Mouse (Mus musculus): ENCODE results near the gene Pacrg. TPM values are rescaled to one million over a fixed set of nuclear protein-coding genes. Genes with fewer than 3 reads are reported as not detected.

The Pacrg gene
- total RNA-seq (2017), result not detected in 2 replicates

DNA sequence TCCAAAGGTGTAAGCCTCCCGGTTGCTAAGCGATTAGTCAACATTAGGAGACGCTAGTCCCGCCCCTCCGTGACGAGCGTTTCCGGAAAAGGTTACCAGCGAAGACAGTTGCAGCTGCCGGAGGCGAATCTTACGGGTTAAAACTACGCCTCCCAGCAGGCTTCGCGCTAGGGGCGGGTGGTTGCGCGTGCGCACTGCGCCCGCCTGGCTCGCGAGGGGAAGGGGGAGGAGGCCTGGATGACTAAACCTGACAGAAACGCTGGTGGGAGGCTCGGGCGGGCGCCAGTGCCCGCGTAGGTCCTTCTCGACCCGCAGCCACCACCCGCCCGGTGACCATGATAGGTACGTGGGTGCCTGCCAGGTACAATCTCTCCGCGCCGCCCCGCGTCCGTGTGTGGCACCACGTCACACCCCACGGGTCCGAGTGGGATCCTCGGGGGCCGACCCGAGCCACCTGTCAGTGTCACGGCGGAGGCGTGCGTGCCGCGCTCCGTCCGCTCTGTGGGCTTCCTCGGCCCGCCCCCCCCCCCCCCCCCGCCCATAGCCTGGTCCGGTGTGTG, at the start of gene Pacrg, which contains the start of gene Prkn:
Gene Pacrg (minus strand): TSS at position 164 of the 560 bp plus-strand sequence.
Gene Prkn (plus strand): TSS at position 237 of the 560 bp plus-strand sequence.
- peak; percentile 94 for ATAC-seq (replicated peaks; ENCODE audit: low read depth, poor library complexity, severe bottlenecking)

DNA sequence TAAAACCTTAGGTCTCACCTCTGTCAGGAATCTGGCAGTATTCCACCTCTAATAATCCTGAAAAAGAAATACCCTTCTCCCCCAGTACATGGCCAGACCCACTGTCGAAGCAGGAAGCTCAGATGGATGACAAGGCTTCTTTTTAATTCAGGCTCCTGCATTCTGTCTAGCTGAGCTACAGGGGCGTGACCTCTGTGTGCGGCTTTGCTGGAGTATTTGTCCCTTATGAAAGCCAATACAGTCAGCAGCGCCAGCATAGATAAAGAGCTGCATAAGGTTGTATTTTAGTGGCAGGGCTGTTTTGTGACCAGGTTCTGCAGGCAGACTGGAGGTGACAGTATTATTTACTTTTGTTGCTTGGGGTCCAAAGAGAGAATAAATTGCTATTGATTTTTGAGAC, 47.8 kb upstream of the Pacrg start:
- no peak for ATAC-seq (replicated peaks; ENCODE audit: low read depth, poor library complexity, severe bottlenecking)

DNA sequence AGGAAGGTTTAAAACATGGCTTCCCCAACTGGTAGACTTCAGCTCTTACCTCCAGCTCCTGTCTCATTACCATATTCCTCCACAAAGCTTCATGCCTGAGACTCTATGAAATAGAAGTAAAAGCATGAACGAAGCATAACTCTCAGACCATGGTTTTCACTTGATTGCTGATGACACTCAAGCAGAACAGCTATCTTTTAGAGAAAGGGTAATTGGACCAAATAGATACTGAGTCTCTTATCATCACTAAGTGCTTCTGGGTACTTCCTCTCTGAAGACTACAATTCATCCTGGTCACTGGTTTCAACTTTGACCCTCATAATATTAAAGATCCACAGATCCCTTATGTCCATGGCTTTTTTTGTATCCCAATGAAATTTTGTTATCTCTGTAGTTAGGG, 42.1 kb upstream of the Pacrg start:
- ATAC-seq (replicated peaks; ENCODE audit: low read depth, poor library complexity, severe bottlenecking), result no peak

DNA sequence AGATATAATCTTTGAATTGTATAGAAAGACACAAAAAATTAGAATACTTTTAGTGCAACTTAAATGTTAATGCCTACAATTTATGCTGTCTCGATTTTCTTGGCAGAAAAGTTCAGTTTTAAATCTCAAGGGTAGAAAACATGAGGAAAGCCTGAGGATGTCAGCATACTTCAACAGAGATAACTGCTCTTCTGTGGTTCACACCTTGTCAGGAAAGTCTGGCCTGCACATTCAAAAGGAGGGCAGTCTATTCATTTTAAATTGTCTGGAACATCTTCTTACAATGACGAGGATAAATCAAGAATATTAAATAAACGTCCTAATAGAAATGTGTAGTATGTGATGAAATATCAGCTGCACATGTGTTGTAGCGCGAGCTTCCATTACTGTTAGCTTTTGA, 38.9 kb upstream of the Pacrg start:
- ATAC-seq (replicated peaks; ENCODE audit: low read depth, poor library complexity, severe bottlenecking), result no peak

DNA sequence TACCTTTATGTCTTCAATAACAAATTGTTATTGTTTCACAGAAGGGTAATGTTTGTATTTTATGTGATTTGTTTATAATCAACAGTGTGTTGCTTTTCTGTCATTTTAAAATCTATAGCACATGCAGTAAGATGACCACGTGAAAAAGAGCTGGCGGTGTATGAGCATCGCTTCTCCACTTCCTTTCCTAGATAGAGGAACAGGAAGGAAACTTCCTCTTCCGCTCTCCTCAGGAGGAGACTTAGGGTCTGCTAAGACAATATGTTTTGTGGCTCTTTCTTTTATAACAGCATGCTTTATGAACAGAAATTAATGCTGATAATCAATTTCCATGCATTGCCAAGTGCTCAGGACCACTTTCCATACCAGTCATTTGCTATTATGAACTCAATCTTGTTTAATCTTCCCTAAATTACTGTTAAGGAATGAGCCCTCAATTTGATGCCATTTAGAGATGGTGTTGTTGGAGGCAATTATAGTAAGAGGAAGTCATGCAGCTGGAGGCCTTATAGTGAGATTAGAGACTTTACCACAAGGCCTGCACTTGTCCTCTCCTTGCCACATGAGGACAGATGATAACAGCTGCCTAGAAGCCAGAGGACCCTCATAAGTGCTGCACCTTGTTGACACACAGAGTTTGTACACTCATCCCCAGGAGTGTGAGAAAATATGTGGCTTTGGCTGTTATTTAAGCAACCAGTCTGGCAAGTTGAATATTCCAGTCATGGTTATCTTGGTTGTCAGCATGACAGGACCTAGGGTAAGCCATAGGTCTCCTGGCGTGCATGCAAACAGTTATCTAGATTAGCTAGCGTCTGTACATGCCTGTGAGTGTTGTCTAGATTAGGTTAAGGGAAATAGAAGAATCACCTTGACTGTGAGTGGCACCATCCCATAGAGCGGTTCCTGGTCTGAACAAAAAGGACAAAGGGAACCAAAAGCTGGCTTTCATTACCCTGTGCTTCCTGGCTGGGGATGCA, 34.4 kb upstream of the Pacrg start:
- peak; percentile 99 for ATAC-seq (replicated peaks; ENCODE audit: low read depth, poor library complexity, severe bottlenecking)

DNA sequence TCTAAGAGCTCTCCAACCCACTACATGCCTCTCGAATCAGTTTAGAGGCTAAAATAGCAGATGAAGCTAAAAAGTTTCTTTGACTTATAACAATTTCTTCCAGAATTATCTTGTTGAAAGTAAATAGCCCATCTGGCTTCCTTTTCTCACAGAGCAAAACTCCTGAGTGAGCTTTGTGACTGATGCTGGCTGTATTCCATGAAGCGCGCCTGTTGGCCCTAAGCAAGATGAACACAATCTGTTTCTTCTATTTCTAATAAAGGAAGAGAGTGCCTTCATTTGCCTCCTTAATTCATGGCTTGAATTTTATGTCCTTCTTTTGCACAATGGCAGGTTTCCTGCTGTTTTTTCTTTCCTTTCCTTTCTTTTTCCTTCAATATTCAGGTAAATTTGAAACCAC, 14.1 kb upstream of the Pacrg start:
- no peak for ATAC-seq (replicated peaks; ENCODE audit: low read depth, poor library complexity, severe bottlenecking)

DNA sequence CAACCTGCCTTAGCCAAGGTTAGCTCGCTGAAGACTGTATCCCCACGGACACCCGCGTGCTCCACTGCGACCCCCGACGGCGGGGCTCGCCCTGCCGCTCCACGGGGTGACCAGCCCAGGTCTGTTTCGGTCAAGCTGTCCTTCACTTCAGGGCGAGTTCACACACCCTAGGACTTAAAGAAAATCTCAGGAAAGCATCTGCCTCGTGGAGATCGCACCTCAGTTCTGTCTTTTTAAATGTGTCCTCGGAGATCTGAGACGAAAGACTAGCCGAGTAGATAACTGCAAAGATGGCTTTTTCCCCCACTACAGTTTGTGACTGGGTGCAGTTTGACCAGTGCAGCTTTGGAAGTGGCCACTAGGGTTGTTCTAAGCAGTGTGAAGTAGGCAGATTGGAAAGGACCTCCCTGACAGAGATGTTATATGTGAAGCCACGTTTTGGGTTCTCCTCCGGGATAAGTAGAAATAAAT, 655 bp upstream of the Pacrg start:
- peak; percentile 59 for ATAC-seq (replicated peaks; ENCODE audit: low read depth, poor library complexity, severe bottlenecking)

DNA sequence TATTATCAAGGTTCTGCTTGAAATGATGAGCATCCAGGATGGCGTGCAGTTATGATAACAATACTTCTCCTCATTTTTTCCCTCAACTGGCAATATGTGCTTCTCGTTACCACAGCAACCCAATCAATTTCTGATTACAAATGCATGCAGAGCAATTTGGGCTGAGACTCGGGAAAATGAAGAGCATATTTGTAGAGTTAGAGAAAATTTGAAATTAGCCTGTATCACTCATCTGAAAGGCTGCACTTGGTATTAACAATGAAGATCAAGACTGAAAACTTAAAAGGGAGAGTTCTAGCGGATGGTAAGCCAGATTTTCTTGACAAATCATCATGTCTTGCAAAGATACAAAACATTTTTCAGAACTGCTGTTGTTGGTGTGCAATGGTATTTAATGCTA, 21.1 kb downstream of the Pacrg start:
- ATAC-seq (replicated peaks; ENCODE audit: low read depth, poor library complexity, severe bottlenecking), result no peak

DNA sequence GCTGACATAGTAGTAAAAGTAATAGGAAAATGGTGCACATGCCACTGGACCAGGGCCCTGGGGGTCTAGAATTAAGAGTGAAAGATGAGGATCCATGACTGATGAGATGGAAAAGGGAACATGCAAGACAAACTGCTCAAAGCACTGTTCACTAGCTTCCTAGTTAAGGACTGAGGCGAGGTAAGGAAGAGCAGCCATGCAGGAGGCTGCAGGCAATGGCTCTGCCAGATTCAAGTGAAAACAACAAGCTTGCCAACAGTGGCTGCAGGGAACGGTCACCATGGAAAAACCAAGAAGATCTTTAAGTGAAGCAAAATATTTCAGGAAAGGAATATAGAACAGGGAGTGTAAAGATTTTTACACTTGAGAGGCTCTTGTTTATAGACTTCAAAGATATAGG, 31.5 kb downstream of the Pacrg start:
- no peak for ATAC-seq (replicated peaks; ENCODE audit: low read depth, poor library complexity, severe bottlenecking)

DNA sequence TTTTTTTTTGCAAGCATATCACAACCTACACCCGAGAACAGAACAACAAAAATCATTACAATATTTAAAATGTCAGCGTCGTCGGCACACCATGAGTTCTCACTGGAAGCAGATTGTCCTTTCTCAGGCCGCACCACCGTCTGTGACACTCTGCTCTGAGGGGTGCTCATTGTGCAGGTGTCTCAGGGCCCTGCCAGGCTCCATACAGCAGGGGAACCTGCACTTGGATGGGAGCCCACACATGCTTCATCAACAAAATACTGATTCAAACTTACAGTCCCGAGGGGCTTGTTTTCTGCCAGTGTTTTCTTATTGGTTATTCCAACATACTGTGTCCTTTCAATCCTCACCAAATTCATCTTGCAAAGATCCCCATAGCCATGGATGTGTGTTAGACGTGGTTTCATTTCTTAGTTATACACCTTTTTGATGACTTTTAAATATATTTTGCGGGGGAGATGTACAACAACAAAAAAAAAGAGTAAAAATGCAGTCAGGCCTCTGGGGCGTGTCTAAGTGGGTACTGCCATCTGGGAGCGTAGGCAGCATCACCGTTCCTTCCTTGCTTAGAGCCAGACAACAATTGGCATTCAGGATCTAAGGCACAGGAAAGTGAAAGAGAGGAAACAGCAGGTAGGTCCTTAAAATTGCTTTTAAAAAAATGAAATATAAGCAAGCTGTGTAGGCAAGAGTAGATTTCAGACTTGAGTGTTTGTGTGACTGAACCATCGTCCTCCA, 32.7 kb downstream of the Pacrg start:
- no peak for ATAC-seq (replicated peaks; ENCODE audit: low read depth, poor library complexity, severe bottlenecking)

DNA sequence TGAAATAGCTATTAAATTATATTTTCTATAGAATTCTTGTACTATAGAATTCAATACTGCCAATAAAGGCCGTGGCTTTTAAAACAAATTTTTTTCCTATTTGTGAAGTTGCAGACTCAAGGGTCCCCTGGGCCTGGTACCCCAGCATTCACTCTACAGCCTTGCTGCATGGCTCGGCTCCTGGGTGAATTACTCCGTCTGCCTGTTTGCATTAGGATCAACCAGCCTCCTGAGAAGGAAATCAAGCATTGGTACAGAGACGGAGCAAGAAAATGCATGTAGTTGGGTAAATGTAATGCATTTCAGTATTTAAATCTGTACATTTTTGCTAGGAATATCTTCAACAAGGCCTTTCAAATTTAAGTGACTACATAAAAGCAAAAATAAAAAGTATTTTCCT, 33.4 kb downstream of the Pacrg start:
- no peak for ATAC-seq (replicated peaks; ENCODE audit: low read depth, poor library complexity, severe bottlenecking)

DNA sequence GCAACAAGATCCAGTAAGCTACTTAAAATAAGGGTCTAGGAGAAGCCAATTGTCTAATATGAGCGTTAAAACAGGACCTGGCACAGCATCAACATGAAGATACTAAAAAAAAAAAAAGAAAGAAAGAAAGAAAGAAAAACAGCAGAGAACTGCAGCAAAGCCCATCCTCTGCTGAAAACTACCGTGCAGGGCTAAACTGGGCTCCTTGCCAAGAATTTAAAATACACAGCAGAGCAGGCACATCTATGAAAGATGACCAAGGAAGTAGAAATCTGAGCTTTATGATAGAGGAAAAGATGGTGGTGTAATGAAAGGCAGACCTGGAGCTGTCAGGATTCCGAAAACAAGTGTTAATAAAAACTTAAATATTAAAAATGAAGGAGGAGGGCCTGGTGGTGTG, 48.5 kb downstream of the Pacrg start:
- no peak for ATAC-seq (replicated peaks; ENCODE audit: low read depth, poor library complexity, severe bottlenecking)

DNA sequence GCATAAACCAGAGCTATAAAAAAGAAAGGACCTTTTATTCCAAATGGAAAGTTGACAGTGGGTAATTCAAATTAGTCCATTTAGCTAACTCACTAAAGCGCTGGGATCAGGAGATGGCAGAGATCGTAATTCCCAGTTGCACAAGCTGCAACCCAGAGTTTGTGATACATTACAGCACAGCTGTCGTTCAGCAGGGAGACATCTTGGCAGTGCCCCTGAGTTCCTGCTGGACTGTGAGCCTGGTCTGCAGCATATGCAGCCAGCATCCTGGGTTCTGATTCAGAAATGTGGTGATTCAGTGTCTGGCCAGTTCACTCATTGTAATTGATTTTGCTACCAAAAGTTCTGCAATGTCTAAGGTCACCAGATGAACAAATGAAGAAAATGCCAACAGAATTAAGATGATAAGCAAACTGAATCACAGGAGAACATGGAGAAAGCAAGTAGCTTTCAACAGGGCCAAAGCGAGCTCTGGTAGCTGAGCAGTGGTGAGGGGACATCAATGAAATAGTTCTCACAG, 55.6 kb downstream of the Pacrg start:
- no peak for ATAC-seq (replicated peaks; ENCODE audit: low read depth, poor library complexity, severe bottlenecking)

DNA sequence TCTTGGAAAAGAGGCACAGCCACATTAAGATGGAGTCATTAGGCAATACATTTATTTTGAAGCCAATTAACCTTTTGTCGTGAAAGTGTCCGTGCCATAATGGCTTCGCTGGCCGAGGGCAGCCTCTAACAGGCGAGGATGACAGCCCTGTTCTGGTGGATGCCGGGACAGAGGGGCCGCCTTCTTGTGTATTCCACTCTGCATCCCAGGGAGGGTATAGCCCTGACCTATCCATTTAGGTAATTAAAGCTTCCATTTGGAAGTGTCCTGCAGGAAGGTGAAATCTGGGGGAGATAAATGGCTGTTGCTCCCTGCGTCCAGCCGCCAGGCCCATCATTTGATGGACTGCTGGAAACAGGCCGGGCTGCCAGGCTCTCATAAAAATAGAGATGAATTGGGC, 63.6 kb downstream of the Pacrg start:
- ATAC-seq (replicated peaks; ENCODE audit: low read depth, poor library complexity, severe bottlenecking), result no peak

DNA sequence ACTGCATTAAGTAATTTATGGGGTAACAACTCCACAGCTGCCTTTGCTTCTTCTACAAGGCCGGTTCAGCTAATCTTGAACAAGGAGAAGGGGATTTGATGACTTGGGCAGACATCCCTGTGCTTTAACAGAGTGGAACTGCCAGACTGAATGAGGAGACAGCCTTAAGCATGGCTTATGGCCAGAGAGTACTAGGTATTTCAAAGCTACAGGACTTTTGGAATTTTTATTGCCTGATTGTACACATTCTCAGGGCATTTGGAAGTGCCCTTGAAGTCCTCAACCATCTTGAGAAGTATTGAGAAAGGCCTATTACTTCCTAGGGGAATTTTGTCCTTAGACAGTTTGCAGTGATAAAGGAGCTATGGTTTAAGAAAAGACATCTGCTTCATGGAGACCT, 65.6 kb downstream of the Pacrg start:
- ATAC-seq (replicated peaks; ENCODE audit: low read depth, poor library complexity, severe bottlenecking), result no peak

DNA sequence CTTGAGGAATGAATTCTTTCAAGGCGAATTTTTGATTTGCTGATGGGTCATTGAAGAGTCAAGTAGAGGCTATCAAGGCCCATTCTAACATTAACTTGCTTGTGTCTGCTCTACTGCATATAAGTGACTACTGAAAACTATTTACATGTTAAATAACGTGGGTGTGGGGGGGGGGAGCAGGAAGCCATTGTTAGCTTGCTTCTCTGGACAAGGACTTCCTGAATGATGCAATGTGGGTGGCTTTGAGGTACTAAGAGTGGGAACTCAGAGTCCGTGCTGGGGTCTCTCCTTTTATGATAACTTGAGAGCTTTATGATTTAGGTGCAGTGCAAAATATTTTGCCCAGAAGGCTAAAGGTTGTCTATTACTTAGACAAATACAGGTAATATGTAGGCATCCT, 67.9 kb downstream of the Pacrg start:
- ATAC-seq (replicated peaks; ENCODE audit: low read depth, poor library complexity, severe bottlenecking), result peak; percentile 69

DNA sequence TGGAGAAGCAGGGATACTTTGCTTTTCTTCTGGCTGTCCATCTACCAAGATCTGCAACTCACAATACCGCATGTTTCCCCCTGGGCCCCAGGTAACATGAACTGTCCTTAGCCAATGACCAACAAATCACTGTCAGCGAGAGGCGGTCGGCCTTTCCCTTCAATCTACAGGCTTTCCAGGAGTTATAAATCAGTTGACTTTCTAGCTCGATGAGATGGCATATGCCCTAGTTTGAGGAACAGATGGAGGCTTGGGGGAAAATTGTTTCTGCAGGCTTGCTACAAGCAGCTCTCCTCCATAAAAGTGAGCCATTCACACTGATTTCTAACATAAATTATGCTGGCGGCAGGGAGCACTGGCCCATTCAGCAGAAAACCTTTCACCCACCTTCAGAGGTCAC, 70.2 kb downstream of the Pacrg start:
- no peak for ATAC-seq (replicated peaks; ENCODE audit: low read depth, poor library complexity, severe bottlenecking)

DNA sequence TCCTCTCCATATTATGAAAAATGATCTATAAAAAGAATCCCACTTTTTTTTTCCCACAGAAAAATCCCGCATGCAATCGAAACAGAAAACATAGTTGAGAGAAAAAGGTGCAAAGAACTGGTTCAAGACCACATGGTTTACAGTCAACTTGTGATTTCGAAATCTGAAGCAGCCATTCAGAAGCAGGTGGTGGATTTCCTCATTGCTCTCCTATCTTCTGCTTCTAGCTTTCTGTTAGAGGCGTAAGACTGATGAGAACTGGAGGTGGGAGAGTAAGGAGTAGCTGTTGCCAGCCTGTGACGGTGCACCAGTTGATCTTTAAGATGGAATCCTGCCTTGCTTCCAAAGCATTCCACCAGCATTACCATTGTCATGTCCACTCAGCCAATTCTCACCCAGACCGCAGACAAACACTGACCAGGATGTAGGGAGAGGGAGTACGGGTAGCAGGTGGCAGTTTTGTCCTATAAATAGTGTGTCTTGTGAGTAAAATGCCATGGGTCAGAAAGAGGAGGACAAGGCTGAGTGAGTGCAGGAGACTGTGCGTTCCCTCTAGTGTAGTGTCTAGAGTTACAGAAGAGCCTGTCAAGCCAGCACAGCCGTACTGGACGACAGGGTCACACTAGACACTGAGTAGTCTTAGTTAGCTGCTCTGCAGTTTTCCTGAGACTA, 73.2 kb downstream of the Pacrg start:
- peak; percentile 56; the same call in 1 of the 2 replicates for ATAC-seq (replicated peaks; ENCODE audit: low read depth, poor library complexity, severe bottlenecking)

DNA sequence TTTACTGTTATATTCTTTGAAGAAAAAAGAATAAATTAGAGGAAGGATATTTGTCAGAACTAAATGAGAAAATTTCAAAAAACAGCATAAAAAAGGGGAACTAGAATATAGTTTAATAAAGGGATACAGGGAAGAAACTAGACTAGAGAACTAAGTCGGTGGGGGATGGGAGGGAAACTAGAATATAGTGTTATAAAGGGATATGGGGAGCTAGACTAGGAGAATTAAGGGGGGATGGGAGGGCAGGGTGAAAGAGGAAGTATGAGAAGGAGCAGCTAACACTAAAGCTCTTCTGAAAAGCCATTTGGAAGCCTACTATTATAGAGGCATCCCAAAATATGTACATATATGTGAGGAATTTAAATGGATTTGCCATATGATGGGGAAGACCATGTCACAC, 75.8 kb downstream of the Pacrg start:
- peak; percentile 73 for ATAC-seq (replicated peaks; ENCODE audit: low read depth, poor library complexity, severe bottlenecking)

DNA sequence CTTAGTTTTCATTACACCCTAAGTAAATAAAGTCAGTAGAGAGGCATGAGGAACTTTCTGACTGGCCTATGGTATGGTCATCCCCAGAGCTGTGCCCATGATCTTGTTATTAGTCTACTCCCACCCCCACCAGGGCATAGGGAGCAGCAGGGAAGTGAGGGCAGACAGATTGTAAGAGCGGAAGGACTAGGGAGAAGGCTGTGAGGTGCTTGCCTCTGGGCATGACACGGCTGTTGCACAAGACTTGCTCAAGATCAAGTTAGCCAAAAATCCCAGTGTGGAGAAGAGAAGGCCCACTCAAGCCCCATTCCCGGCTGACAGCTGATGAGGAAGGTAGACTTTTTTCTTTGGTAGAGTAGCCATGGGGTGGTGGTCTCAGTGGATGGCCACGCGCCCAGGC, 82.7 kb downstream of the Pacrg start:
- no peak for ATAC-seq (replicated peaks; ENCODE audit: low read depth, poor library complexity, severe bottlenecking)
